ENCODE assay signal across 9 mouse cellular contexts in genomic region chr6:137541216-137542176, GRCm38 (mm10).
DNase-seq lines count a peak whose midpoint lies in the region; ATAC-seq and TF ChIP-seq lines count a peak whose summit lies in the region.
"Had no signal": no experiment of that assay in that cellular context is flagged by ENCODE, and none has a peak within 500 bp of the region (broad histone marks: within the 10 kb centered on the region; RNA-seq: fewer than 3 reads in every experiment).

No protein-coding gene starts in this region.

- TF ChIP-seq CTCF in E14TG2a.4 (conservative IDR thresholded peaks at IDR 0.05; ENCODE audit: low read length), result no peak

- H3K4me1 ChIP-seq in heart, embryonic 10.5 days, result peaks cover 36% of the 10 kb centered on the region
- H3K4me1 ChIP-seq in E14TG2a.4 (replicated peaks; ENCODE audit: low read depth, low read length), result peaks cover 59% of the 10 kb centered on the region
- H3K4me1 ChIP-seq in intestine, embryonic 15.5 days (replicated peaks), result peaks cover 8% of the 10 kb centered on the region; the same call in 1 of the 2 replicates
- H3K4me1 ChIP-seq in midbrain, embryonic 15.5 days, result peaks cover 23% of the 10 kb centered on the region

- peak; percentile 69 for ATAC-seq in intestine, embryonic 15.5 days
- ATAC-seq in midbrain, embryonic 15.5 days (replicated peaks), result peak; percentile 32; the same call in 1 of the 2 replicates

- no peak overlapping the region for H3K4me3 ChIP-seq in heart, embryonic 10.5 days
- peak overlapping the region; percentile 45 for H3K4me3 ChIP-seq in E14TG2a.4 (replicated peaks; ENCODE audit: low read length)
- H3K4me3 ChIP-seq in intestine, embryonic 15.5 days (replicated peaks), result 0 out of 2 replicates have a peak overlapping the region, but pooled peaks have one; percentile 4
- H3K4me3 ChIP-seq in midbrain, embryonic 15.5 days, result no peak overlapping the region

- no peak overlapping the region for H3K9ac ChIP-seq in intestine, embryonic 15.5 days
- no peak overlapping the region for H3K9ac ChIP-seq in midbrain, embryonic 15.5 days

- no peak for DNase-seq in heart, embryonic 10.5 days (ENCODE audit: low spot score)
- DNase-seq in heart, postnatal 10 days, result no peak
- DNase-seq in right cerebral cortex, adult 18-20 months, result no peak
- DNase-seq in adrenal gland, postnatal 4 days (ENCODE audit: low spot score in 2 of 2), result no peak
- DNase-seq in frontal cortex, adult 2 months (ENCODE audit: extremely low spot score in 1 of 2, low spot score in 1 of 2), result no peak
- DNase-seq: cerebellum, adult 11 months had no signal

- 0 out of 2 replicates have a peak, but pooled peaks cover 3% of the 10 kb centered on the region for H3K36me3 ChIP-seq in heart, embryonic 10.5 days
- H3K36me3 ChIP-seq in E14TG2a.4 (ENCODE audit: insufficient read depth, low read length), result no peaks in the 10 kb centered on the region
- H3K36me3 ChIP-seq in intestine, embryonic 15.5 days, result no peaks in the 10 kb centered on the region
- H3K36me3 ChIP-seq in midbrain, embryonic 15.5 days (replicated peaks), result no peaks in the 10 kb centered on the region

- H3K4me2 ChIP-seq in intestine, embryonic 15.5 days (replicated peaks), result peak overlapping the region; percentile 20
- no peak overlapping the region for H3K4me2 ChIP-seq in midbrain, embryonic 15.5 days

- peak overlapping the region; percentile 53; the same call in 1 of the 2 replicates for H3K27ac ChIP-seq in heart, embryonic 10.5 days
- H3K27ac ChIP-seq in intestine, embryonic 15.5 days, result peak overlapping the region; percentile 75
- no peak overlapping the region for H3K27ac ChIP-seq in midbrain, embryonic 15.5 days

- WGBS in heart, embryonic 10.5 days, result 46% methylated on average over 17 of the region's 17 CpGs
- WGBS in intestine, embryonic 15.5 days, result 41% methylated on average over 17 of the region's 17 CpGs
- WGBS in midbrain, embryonic 15.5 days, result 54% methylated on average over 17 of the region's 17 CpGs

- peaks cover 5% of the 10 kb centered on the region; the same call in 1 of the 2 replicates for H3K9me3 ChIP-seq in heart, embryonic 10.5 days
- peaks cover 8% of the 10 kb centered on the region for H3K9me3 ChIP-seq in E14TG2a.4 (ENCODE audit: low read length)
- H3K9me3 ChIP-seq in intestine, embryonic 15.5 days, result no peaks in the 10 kb centered on the region
- H3K9me3 ChIP-seq in midbrain, embryonic 15.5 days, result no peaks in the 10 kb centered on the region

- intact Hi-C loops in heart, postnatal 10 days (cut with DNase I), result no loop called here

- no peaks in the 10 kb centered on the region for H3K27me3 ChIP-seq in heart, embryonic 10.5 days (ENCODE audit: insufficient read depth, poor library complexity, severe bottlenecking)
- no peaks in the 10 kb centered on the region for H3K27me3 ChIP-seq in E14TG2a.4 (ENCODE audit: insufficient read depth, low read length)
- H3K27me3 ChIP-seq in intestine, embryonic 15.5 days (replicated peaks), result no peaks in the 10 kb centered on the region
- H3K27me3 ChIP-seq in midbrain, embryonic 15.5 days (replicated peaks), result no peaks in the 10 kb centered on the region

Comparison
In these comparisons a context has a peak if more than half of its experiments do, and no peak if none do; other contexts are left out.
1. H3K4me3 ChIP-seq: peak in E14TG2a.4 (single experiment) and intestine, embryonic 15.5 days (single experiment); none in heart, embryonic 10.5 days (single experiment) and midbrain, embryonic 15.5 days (single experiment).